Mouse (Mus musculus): ENCODE results near the gene Hddc3. TPM values are rescaled to one million over a fixed set of nuclear protein-coding genes. Genes with fewer than 3 reads are reported as not detected.
"Not testable (repeated sequence)": the region's sequence is repeated elsewhere in the genome, so short reads cannot be mapped to it uniquely, and the experiment has no call there.

Gene Hddc3
- polyA plus RNA-seq, 2 experiments, result 23.8 to 50.4 TPM

GRCm38 (mm10) chr7:80317439-80318115 lies 25.3 kb upstream of the Hddc3 start:
- Histone ChIP-seq H3K4me3 (replicated peaks; ENCODE audit: low read length) (no peak overlapping the region), H3K9ac (ENCODE audit: low read depth, low read length, severe bottlenecking) (no peak overlapping the region), H3K9me3 (ENCODE audit: control insufficient read depth, low read length) (no peaks in the 10 kb centered on the region), H3K27me3 (ENCODE audit: control insufficient read depth, insufficient read depth, low read length) (no peaks in the 10 kb centered on the region), H3K4me2 (replicated peaks; ENCODE audit: low read depth, low read length, severe bottlenecking) (no peak overlapping the region), H3K27ac (replicated peaks; ENCODE audit: low read depth, low read length) (no peak overlapping the region), H3K4me1 (ENCODE audit: control insufficient read depth, insufficient read depth, low read length) (no peaks in the 10 kb centered on the region), H3K36me3 (ENCODE audit: control insufficient read depth, insufficient read depth, low read length) (peaks cover 61% of the 10 kb centered on the region)
- no peak for ATAC-seq (ENCODE audit: low FRiP score, low read depth)
- no peak for TF ChIP-seq POLR2A (IDR thresholded peaks at IDR 0.05; ENCODE audit: borderline replicate concordance, extremely low read depth, insufficient read depth, insufficient read length)
- no peak for DNase-seq (ENCODE audit: low spot score)
- WGBS, result 58% methylated on average over 1 of the region's 1 CpGs

- no peak overlapping the region for H3K27ac ChIP-seq (replicated peaks; ENCODE audit: low read depth, low read length)
- no peak for TF ChIP-seq POLR2A (IDR thresholded peaks at IDR 0.05; ENCODE audit: borderline replicate concordance, extremely low read depth, insufficient read depth, insufficient read length)
- ATAC-seq (ENCODE audit: low FRiP score, low read depth), result peak; percentile 38; the same call in 1 of the 2 replicates
- H3K4me2 ChIP-seq (replicated peaks; ENCODE audit: low read depth, low read length, severe bottlenecking), result no peak overlapping the region
- 87% methylated on average over 4 of the region's 4 CpGs for WGBS
- no peak overlapping the region for H3K9ac ChIP-seq (ENCODE audit: low read depth, low read length, severe bottlenecking)
- peaks cover 8% of the 10 kb centered on the region for H3K4me1 ChIP-seq (ENCODE audit: control insufficient read depth, insufficient read depth, low read length)
- no peak overlapping the region for H3K4me3 ChIP-seq (replicated peaks; ENCODE audit: low read length)
- no peaks in the 10 kb centered on the region for H3K9me3 ChIP-seq (ENCODE audit: control insufficient read depth, low read length)
- no peak for DNase-seq (ENCODE audit: low spot score)
- H3K36me3 ChIP-seq (ENCODE audit: control insufficient read depth, insufficient read depth, low read length), result peaks cover 50% of the 10 kb centered on the region
- no peaks in the 10 kb centered on the region for H3K27me3 ChIP-seq (ENCODE audit: control insufficient read depth, insufficient read depth, low read length)
Measured at GRCm38 (mm10) chr7:80318670-80319069, 24.2 kb upstream of the Hddc3 start.

GRCm38 (mm10) chr7:80319846-80320496 lies 22.9 kb upstream of the Hddc3 start:
- Histone ChIP-seq H3K27me3 (ENCODE audit: control insufficient read depth, insufficient read depth, low read length) (no peaks in the 10 kb centered on the region), H3K9me3 (ENCODE audit: control insufficient read depth, low read length) (no peaks in the 10 kb centered on the region), H3K4me2 (replicated peaks; ENCODE audit: low read depth, low read length, severe bottlenecking) (no peak overlapping the region), H3K36me3 (ENCODE audit: control insufficient read depth, insufficient read depth, low read length) (peaks cover 38% of the 10 kb centered on the region), H3K4me1 (ENCODE audit: control insufficient read depth, insufficient read depth, low read length) (peaks cover 8% of the 10 kb centered on the region), H3K4me3 (replicated peaks; ENCODE audit: low read length) (no peak overlapping the region), H3K9ac (ENCODE audit: low read depth, low read length, severe bottlenecking) (no peak overlapping the region), H3K27ac (replicated peaks; ENCODE audit: low read depth, low read length) (no peak overlapping the region)
- ATAC-seq (ENCODE audit: low FRiP score, low read depth) (no peak), DNase-seq (ENCODE audit: low spot score) (no peak)
- WGBS, result 66% methylated on average over 19 of the region's 19 CpGs
- no peak for TF ChIP-seq POLR2A (IDR thresholded peaks at IDR 0.05; ENCODE audit: borderline replicate concordance, extremely low read depth, insufficient read depth, insufficient read length)

GRCm38 (mm10) chr7:80323336-80323735 lies 19.6 kb upstream of the Hddc3 start:
- H3K9me3 ChIP-seq (ENCODE audit: control insufficient read depth, low read length), result no peaks in the 10 kb centered on the region
- WGBS, result 13% methylated on average over 8 of the region's 8 CpGs
- H3K27me3 ChIP-seq (ENCODE audit: control insufficient read depth, insufficient read depth, low read length), result no peaks in the 10 kb centered on the region
- H3K4me2 ChIP-seq (replicated peaks; ENCODE audit: low read depth, low read length, severe bottlenecking), result peak overlapping the region; percentile 89
- no peak for TF ChIP-seq POLR2A (IDR thresholded peaks at IDR 0.05; ENCODE audit: borderline replicate concordance, extremely low read depth, insufficient read depth, insufficient read length)
- peak overlapping the region; percentile 70 for H3K27ac ChIP-seq (replicated peaks; ENCODE audit: low read depth, low read length)
- H3K4me3 ChIP-seq (replicated peaks; ENCODE audit: low read length), result peak overlapping the region; percentile 63
- H3K9ac ChIP-seq (ENCODE audit: low read depth, low read length, severe bottlenecking), result peak overlapping the region; percentile 57
- H3K36me3 ChIP-seq (ENCODE audit: control insufficient read depth, insufficient read depth, low read length), result peaks cover 43% of the 10 kb centered on the region
- ATAC-seq (ENCODE audit: low FRiP score, low read depth), result no peak
- H3K4me1 ChIP-seq (ENCODE audit: control insufficient read depth, insufficient read depth, low read length), result peaks cover 8% of the 10 kb centered on the region
- no peak for DNase-seq (ENCODE audit: low spot score)

GRCm38 (mm10) chr7:80324043-80324815 lies 18.7 kb upstream of the Hddc3 start, which contains the start of gene Rccd1:
Gene Rccd1 (minus strand): TSS chr7:80324454.
- Histone ChIP-seq H3K36me3 (ENCODE audit: control insufficient read depth, insufficient read depth, low read length) (peaks cover 47% of the 10 kb centered on the region), H3K4me3 (replicated peaks; ENCODE audit: low read length) (peak within 1 kb of the TSS; percentile 63), H3K4me2 (replicated peaks; ENCODE audit: low read depth, low read length, severe bottlenecking) (peak within 1 kb of the TSS; percentile 89), H3K27me3 (ENCODE audit: control insufficient read depth, insufficient read depth, low read length) (no peaks in the 10 kb centered on the region), H3K9me3 (ENCODE audit: control insufficient read depth, low read length) (no peaks in the 10 kb centered on the region), H3K4me1 (ENCODE audit: control insufficient read depth, insufficient read depth, low read length) (peaks cover 8% of the 10 kb centered on the region), H3K9ac (ENCODE audit: low read depth, low read length, severe bottlenecking) (peak within 1 kb of the TSS; percentile 57), H3K27ac (replicated peaks; ENCODE audit: low read depth, low read length) (peak within 1 kb of the TSS; percentile 70)
- peak; percentile 100 for ATAC-seq (ENCODE audit: low FRiP score, low read depth)
- DNase-seq (ENCODE audit: low spot score), result peak; percentile 99
- 2% methylated on average over 38 of the region's 38 CpGs for WGBS
- peak; percentile 65; the same call in 1 of the 2 replicates for TF ChIP-seq POLR2A (IDR thresholded peaks at IDR 0.05; ENCODE audit: borderline replicate concordance, extremely low read depth, insufficient read depth, insufficient read length)

GRCm38 (mm10) chr7:80324816-80325119 lies 18.1 kb upstream of the Hddc3 start:
- not testable (repeated sequence) for H3K9me3 ChIP-seq (ENCODE audit: control insufficient read depth, low read length); H3K27me3 ChIP-seq (ENCODE audit: control insufficient read depth, insufficient read depth, low read length); H3K4me1 ChIP-seq (ENCODE audit: control insufficient read depth, insufficient read depth, low read length); H3K9ac ChIP-seq (ENCODE audit: low read depth, low read length, severe bottlenecking); ATAC-seq (ENCODE audit: low FRiP score, low read depth); H3K27ac ChIP-seq (replicated peaks; ENCODE audit: low read depth, low read length); DNase-seq (ENCODE audit: low spot score)
- WGBS, result 37% methylated on average over 4 of the region's 5 CpGs
- Histone ChIP-seq H3K4me3 (replicated peaks; ENCODE audit: low read length) (peak overlapping the region; percentile 63; the same call in 1 of the 2 replicates), H3K4me2 (replicated peaks; ENCODE audit: low read depth, low read length, severe bottlenecking) (peak overlapping the region; percentile 89; the same call in 1 of the 2 replicates), H3K36me3 (ENCODE audit: control insufficient read depth, insufficient read depth, low read length) (peaks cover 53% of the 10 kb centered on the region)

Measured in limb, embryonic 14.5 days (tissue).